Mouse (Mus musculus): Measurements from ENCODE around the gene Skp1a.

GRCm38 (mm10) chr11:52268104-52268835 is 36.5 kb downstream of the Skp1a start:
- TF ChIP-seq MAFK (IDR thresholded peaks at IDR 0.05; ENCODE audit: borderline replicate concordance, low read depth, low read length) (no peak), CHD1 (IDR thresholded peaks at IDR 0.05; ENCODE audit: low read depth, low read length) (no peak), HCFC1 (IDR thresholded peaks at IDR 0.05; ENCODE audit: low read depth, low read length) (no peak), EP300 (IDR thresholded peaks at IDR 0.05; ENCODE audit: low read depth in 1 of 2, low read length in 2 of 2) (no peak), NELFE (IDR thresholded peaks at IDR 0.05; ENCODE audit: low read depth, low read length) (no peak), NRF1 (IDR thresholded peaks at IDR 0.05; ENCODE audit: insufficient read depth, low read depth, low read length, poor library complexity, severe bottlenecking) (no peak), POLR2A (IDR thresholded peaks at IDR 0.05; ENCODE audit: control insufficient read depth in 1 of 2, insufficient read depth in 1 of 2, low read depth in 1 of 2, low read length in 2 of 2, poor library complexity in 1 of 2) (no peak), CTCF (IDR thresholded peaks at IDR 0.05 in 2 of 3, conservative IDR thresholded peaks at IDR 0.05 in 1 of 3; ENCODE audit: control insufficient read depth in 1 of 3, insufficient read depth in 1 of 3, low read depth in 2 of 3, low read length in 3 of 3, poor library complexity in 1 of 3, severe bottlenecking in 1 of 3) (no peak), USF1 (IDR thresholded peaks at IDR 0.05; ENCODE audit: low read depth, low read length) (no peak), ZC3H11A (IDR thresholded peaks at IDR 0.05; ENCODE audit: low read depth, low read length) (no peak), ETS1 (IDR thresholded peaks at IDR 0.05; ENCODE audit: low read depth, low read length) (no peak), GABPA (IDR thresholded peaks at IDR 0.05; ENCODE audit: low read depth, low read length) (no peak), TBP (IDR thresholded peaks at IDR 0.05; ENCODE audit: low read depth, low read length) (no peak), MXI1 (IDR thresholded peaks at IDR 0.05; ENCODE audit: low read depth, low read length) (no peak)
